Mouse (Mus musculus) stomach, postnatal 0 days (tissue): ENCODE measurements around the gene Zcchc14.

Experiments used
- CTCF ChIP-seq: IDR thresholded peaks from 2 replicates; pipeline ENCODE4 v1.5.1; 2016; ENCODE audit warnings: antibody characterized with exemption, low read depth, mild to moderate bottlenecking, moderate library complexity
- EP300 ChIP-seq: optimal IDR thresholded peaks from 2 replicates; pipeline ENCODE3; 2016; ENCODE audit warnings: antibody characterized with exemption

DNA sequence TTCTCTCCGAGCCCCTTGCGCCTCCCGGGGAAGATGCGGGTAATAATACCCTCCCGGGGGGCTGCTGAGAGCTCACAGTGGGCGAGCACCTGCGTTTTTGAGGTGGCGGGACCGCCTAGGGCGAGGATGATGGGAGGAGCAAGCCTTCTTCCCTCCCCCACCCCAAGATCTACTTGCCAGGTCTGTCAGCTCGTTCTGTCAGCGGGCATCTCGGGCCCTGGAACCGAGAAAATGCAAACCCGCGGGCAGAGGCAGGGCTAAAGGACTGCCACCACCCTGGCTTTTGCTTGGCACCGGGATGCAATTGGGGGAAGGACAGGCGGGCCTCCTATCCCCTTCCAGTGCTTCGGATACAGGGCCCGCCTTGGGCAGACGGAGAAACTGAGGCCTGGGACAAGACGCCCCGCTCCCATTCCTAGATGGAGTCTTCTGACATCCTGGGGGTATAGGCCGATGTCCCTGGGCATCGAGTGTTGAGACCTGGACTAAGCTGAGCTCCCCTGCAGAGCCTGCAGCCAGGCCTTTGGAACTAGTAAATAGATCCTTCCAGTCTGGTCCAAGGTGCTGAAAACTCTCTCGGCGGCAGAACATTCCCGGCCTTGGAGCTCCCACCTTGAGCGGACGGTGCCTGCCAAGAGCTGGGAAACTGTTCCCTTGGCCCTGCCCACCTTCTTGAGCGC is 779 bp upstream of the Zcchc14 start:
- TF ChIP-seq CTCF (no peak), EP300 (no peak)
